Mouse (Mus musculus) testis, adult 2 months (tissue): Measurements from ENCODE around the gene Mon1a. TPM values are rescaled to one million over a fixed set of nuclear protein-coding genes. Genes with fewer than 3 reads are reported as not detected.

Experiments used
- H3K27ac ChIP-seq: fragments of 200-500 bp; 2 replicates; pipeline ENCODE4 v1.5.1; 2012; ENCODE audit warnings: low read depth, low read length; ENCODE audit not compliant: control insufficient read depth, insufficient read depth
- H3K27me3 ChIP-seq: fragments of 200-500 bp; 2 replicates; pipeline ENCODE4 v1.6.1; 2012; ENCODE audit warnings: mild to moderate bottlenecking, low read length, moderate library complexity; ENCODE audit not compliant: control insufficient read depth, insufficient read depth
- H3K36me3 ChIP-seq: fragments of 200-500 bp; 2 replicates; pipeline ENCODE4 v1.6.1; 2012; ENCODE audit warnings: mild to moderate bottlenecking, low read length; ENCODE audit not compliant: control insufficient read depth, insufficient read depth
- H3K4me1 ChIP-seq: fragments of 200-500 bp; 2 replicates; pipeline ENCODE4 v1.6.1; 2012; ENCODE audit warnings: low read length; ENCODE audit not compliant: control insufficient read depth, insufficient read depth
- H3K4me3 ChIP-seq: fragments of 200-500 bp; 2 replicates; pipeline ENCODE4 v1.5.1; 2012; ENCODE audit warnings: low read depth, mild to moderate bottlenecking, low read length, moderate library complexity, mixed read lengths; ENCODE audit not compliant: control insufficient read depth
- CTCF ChIP-seq: fragments of 200-500 bp; IDR thresholded peaks from 2 replicates; pipeline ENCODE4 v1.5.1; 2012; ENCODE audit warnings: low read depth, mild to moderate bottlenecking, inconsistent platforms, low read length, moderate library complexity; ENCODE audit not compliant: control insufficient read depth, insufficient read depth, insufficient replicate concordance
- POLR2A ChIP-seq: fragments of 200-500 bp; IDR thresholded peaks from 2 replicates; pipeline ENCODE4 v1.6.1; 2012; ENCODE audit warnings: low read depth, mild to moderate bottlenecking, inconsistent platforms, low read length, moderate library complexity; ENCODE audit not compliant: control insufficient read depth
- polyA plus RNA-seq: library from polyadenylated mRNA; depleted of rRNA; stranded (reverse); fragments of >200 nt; gene quantifications from 2 replicates; pipeline ENCODE4 v1.2.3, GENCODE M21; 2012

Mon1a gene
- polyA plus RNA-seq, 1 experiment: 14.1 TPM

- Histone ChIP-seq H3K27ac (peak overlapping the region; percentile 99), H3K36me3 (no peaks in the 10 kb centered on the region), H3K27me3 (no peaks in the 10 kb centered on the region), H3K4me3 (peak overlapping the region; percentile 95), H3K4me1 (no peaks in the 10 kb centered on the region; the same call in 1 of the 2 replicates)
- TF ChIP-seq POLR2A: peak; percentile 79
- no peak; the same call in 1 of the 2 replicates for TF ChIP-seq CTCF
Measured at GRCm38 (mm10) chr9:107872350-107873098, 15.4 kb upstream of the Mon1a start.

DNA sequence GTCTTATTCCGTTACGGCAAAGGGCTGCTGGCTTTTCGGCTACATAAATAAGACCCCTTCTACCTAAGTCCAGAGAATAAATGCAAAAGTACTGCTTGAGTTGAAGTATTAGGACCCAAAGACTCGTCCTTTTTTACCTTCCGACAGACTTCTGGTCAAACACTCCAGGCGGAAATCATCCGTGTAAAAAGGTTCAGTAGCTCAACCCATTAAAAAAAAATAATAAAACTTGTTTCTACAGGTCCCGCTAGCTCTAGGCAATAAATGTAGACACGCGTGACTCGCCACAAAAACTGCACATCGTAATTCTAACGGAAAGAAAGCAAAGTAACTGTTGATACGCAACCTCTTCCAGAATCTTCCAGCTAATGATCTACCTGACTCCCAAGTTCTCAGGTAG lies 14.8 kb upstream of the Mon1a start, which contains the start of gene Rbm6:
Gene Rbm6, minus strand, starts transcription at position 101 of the 400 bp plus-strand sequence.
- Histone ChIP-seq H3K27me3 (no peaks in the 10 kb centered on the region), H3K36me3 (no peaks in the 10 kb centered on the region), H3K4me3 (peak within 1 kb of the TSS; percentile 95), H3K27ac (peak within 1 kb of the TSS; percentile 99), H3K4me1 (no peaks in the 10 kb centered on the region; the same call in 1 of the 2 replicates)
- TF ChIP-seq POLR2A (no peak), CTCF (no peak)

GRCm38 (mm10) chr9:107880411-107880810 lies 7.5 kb upstream of the Mon1a start:
- Histone ChIP-seq H3K4me3 (no peak overlapping the region), H3K27ac (no peak overlapping the region), H3K36me3 (no peaks in the 10 kb centered on the region), H3K4me1 (no peaks in the 10 kb centered on the region), H3K27me3 (no peaks in the 10 kb centered on the region)
- no peak for TF ChIP-seq CTCF
- no peak for TF ChIP-seq POLR2A

DNA sequence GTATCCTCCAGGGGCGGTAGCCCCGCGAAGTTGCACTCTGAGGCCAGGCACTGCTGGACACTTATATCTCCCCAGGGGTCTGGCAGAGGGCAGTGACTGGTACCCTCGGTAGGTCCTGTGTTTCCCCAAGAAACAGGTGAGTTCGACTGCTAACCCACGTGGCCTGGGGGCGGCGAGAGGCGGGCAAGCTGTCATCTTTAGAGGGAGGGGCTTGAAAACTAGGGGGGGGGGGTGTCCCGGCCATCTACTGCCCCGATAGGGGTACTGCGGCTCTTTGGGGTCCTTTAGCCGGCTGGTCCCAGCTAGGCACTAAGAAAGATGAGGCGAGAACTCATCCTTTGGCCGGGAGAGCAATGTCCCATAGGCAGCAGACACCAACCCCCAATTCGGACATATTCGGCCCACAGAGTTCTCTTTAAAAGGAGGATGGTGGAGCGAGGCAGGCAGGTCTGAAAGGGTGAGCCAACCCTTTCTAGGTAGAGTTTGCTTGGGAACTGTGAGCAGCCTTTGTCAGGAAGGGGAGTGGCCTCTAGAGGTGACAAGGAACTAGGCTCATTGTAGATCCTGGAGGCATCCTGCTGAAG lies 408 bp downstream of the Mon1a start:
- TF ChIP-seq CTCF: no peak
- TF ChIP-seq POLR2A: no peak
- H3K4me3 ChIP-seq: peak overlapping the region; percentile 91
- peak overlapping the region; percentile 77 for H3K27ac ChIP-seq
- H3K27me3 ChIP-seq: no peaks in the 10 kb centered on the region
- peaks cover 8% of the 10 kb centered on the region for H3K4me1 ChIP-seq
- H3K36me3 ChIP-seq: no peaks in the 10 kb centered on the region

- H3K4me1 ChIP-seq: peaks cover 8% of the 10 kb centered on the region
- TF ChIP-seq POLR2A (no peak), CTCF (no peak)
- no peak overlapping the region for H3K27ac ChIP-seq
Measured at GRCm38 (mm10) chr9:107890260-107890659, 2.3 kb downstream of the Mon1a start.

GRCm38 (mm10) chr9:107891023-107891422 lies 3.1 kb downstream of the Mon1a start:
- Histone ChIP-seq H3K4me3 (no peak overlapping the region), H3K27ac (no peak overlapping the region), H3K36me3 (no peaks in the 10 kb centered on the region), H3K4me1 (peaks cover 8% of the 10 kb centered on the region), H3K27me3 (no peaks in the 10 kb centered on the region)
- TF ChIP-seq POLR2A: no peak
- peak; percentile 64; the same call in 1 of the 2 replicates for TF ChIP-seq CTCF

More at GRCm38 (mm10) chr9:107890260-107890659, 2.3 kb downstream of the Mon1a start:
- Histone ChIP-seq H3K36me3 (no peaks in the 10 kb centered on the region), H3K27me3 (no peaks in the 10 kb centered on the region), H3K4me3 (no peak overlapping the region)

DNA sequence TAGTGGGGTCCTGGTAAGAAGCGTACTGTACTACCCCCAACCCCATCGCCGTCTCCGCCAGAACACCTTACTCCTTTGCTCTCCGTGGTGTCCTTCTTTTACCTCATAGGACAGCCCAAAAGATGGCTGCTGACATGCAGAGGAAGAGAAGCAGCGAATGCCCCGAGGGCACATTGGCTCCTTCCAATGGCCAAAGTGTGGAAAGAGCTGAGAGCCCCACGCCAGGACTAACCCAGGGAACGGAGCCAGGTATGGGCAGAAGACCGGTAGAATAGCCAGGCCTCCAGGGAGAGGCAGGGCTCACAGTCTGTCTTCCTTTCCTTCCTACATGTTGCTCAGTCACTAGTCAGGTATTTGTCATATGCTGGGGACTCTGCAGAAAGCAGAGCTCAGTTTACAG lies 10.6 kb downstream of the Mon1a start:
- no peak overlapping the region for H3K4me3 ChIP-seq
- H3K27me3 ChIP-seq: no peaks in the 10 kb centered on the region
- no peaks in the 10 kb centered on the region for H3K36me3 ChIP-seq
- no peak overlapping the region for H3K27ac ChIP-seq
- TF ChIP-seq CTCF: no peak
- no peak for TF ChIP-seq POLR2A
- H3K4me1 ChIP-seq: peaks cover 3% of the 10 kb centered on the region
